Mouse (Mus musculus) heart, adult 2 months (tissue): ENCODE measurements around the gene Rpl22. TPM values are rescaled to one million over a fixed set of nuclear protein-coding genes. Genes with fewer than 3 reads are reported as not detected.

Experiments
- DNase-seq, 2 experiments: peaks; one replicate each; pipeline ENCODE4 v3.0.0; 2021
- H3K27ac ChIP-seq: fragments of 200-600 bp; 2 replicates; pipeline ENCODE4 v1.8.1; 2022
- H3K27me3 ChIP-seq: fragments of 200-500 bp; 2 replicates; pipeline ENCODE4 v1.6.1; 2012; ENCODE audit warnings: mild to moderate bottlenecking, low read length, inconsistent platforms, mixed read lengths; ENCODE audit not compliant: control insufficient read depth, insufficient read depth
- H3K36me3 ChIP-seq: fragments of 200-500 bp; 2 replicates; pipeline ENCODE4 v1.6.1; 2012; ENCODE audit warnings: low read length, inconsistent platforms; ENCODE audit not compliant: control insufficient read depth, insufficient read depth
- H3K4me1 ChIP-seq: fragments of 200-500 bp; 2 replicates; pipeline ENCODE4 v1.6.1; 2011; ENCODE audit warnings: low read length; ENCODE audit not compliant: control insufficient read depth, insufficient read depth
- H3K4me3 ChIP-seq: fragments of 200-600 bp; 2 replicates; pipeline ENCODE4 v1.8.1; 2022
- H3K79me2 ChIP-seq: fragments of 200-500 bp; replicated peaks from 2 replicates; pipeline ENCODE4 v1.6.1; 2012; ENCODE audit warnings: mild to moderate bottlenecking, inconsistent platforms, low read length, moderate library complexity, mixed read lengths; ENCODE audit not compliant: control insufficient read depth, insufficient read depth
- H3K9ac ChIP-seq: fragments of 200-500 bp; 2 replicates; pipeline ENCODE4 v1.6.1; 2012; ENCODE audit warnings: low read depth, mild to moderate bottlenecking, control low read depth, inconsistent platforms, low read length, mixed read lengths
- CTCF ChIP-seq: fragments of 200-600 bp; IDR thresholded peaks from 2 replicates; pipeline ENCODE4 v1.8.1; 2022; ENCODE audit warnings: antibody characterized with exemption, mild to moderate bottlenecking, moderate library complexity
- EP300 ChIP-seq: fragments of 200-500 bp; IDR thresholded peaks from 2 replicates; pipeline ENCODE4 v1.6.1; 2011; ENCODE audit warnings: low read depth, low read length, control low read depth; ENCODE audit not compliant: insufficient read depth
- POLR2A ChIP-seq: fragments of 200-500 bp; IDR thresholded peaks from 2 replicates; pipeline ENCODE4 v1.6.1; 2011; ENCODE audit warnings: mild to moderate bottlenecking, low read depth, low read length, control low read depth; ENCODE audit not compliant: insufficient read depth
- WGBS: fragments of 180-500 bp; shearing (Covaris S2); methylation state at CpG from one replicate; pipeline ENCODE4 v1.1.7; 2018; 5-methylcytosine and 5-hydroxymethylcytosine counted together
- intact Hi-C: fragments of 180-260 bp; cut with DNase I; formaldehyde crosslinking; loops from one replicate; pipeline ENCODE4 v1.15.1; 2025
- long read RNA-seq: library from polyadenylated mRNA; stranded (forward); transcript quantifications from one replicate; pipeline ENCODE4 v2.0.0, GENCODE M21; 2021
- polyA plus RNA-seq: library from polyadenylated mRNA; depleted of rRNA; stranded (reverse); fragments of >200 nt; gene quantifications from 2 replicates; pipeline ENCODE4 v1.2.3, GENCODE M21; 2012; rRNA removed
- total RNA-seq, 2 experiments: library from RNA; stranded (reverse); gene quantifications; 2 replicates each; pipeline ENCODE4 v1.2.3; 2021

Gene Rpl22
- total RNA-seq: 100 to 1,000 TPM; 242 to 276 TPM
- polyA plus RNA-seq: 40.9 and 76.8 TPM in 2 replicates
- long read RNA-seq, transcript Rpl22-205 (4 exons, 581 nt): major isoform, 46 of 59 reads
- long read RNA-seq, partial matches to known transcripts: 4 of 59 reads
- long read RNA-seq, other reads (novel, unspliced or antisense): 9 of 59 reads

- peak; percentile 92 to 96 for DNase-seq
- peaks cover 3% of the 10 kb centered on the region; the same call in 1 of the 2 replicates for H3K79me2 ChIP-seq
- peaks cover 2% of the 10 kb centered on the region for H3K4me1 ChIP-seq
- intact Hi-C loops: loop anchor here (5.0 kb wide), 2 partner anchors 152 to 153 kb away; partner anchors contain the start of genes Kcnab2 and Nphp4
- H3K36me3 ChIP-seq: no peaks in the 10 kb centered on the region
- peak; percentile 94 for TF ChIP-seq EP300
- peak; percentile 77 for TF ChIP-seq POLR2A
- TF ChIP-seq CTCF: peak; percentile 40
- H3K27ac ChIP-seq: peak within 1 kb of the TSS; percentile 93
- H3K4me3 ChIP-seq: peak within 1 kb of the TSS; percentile 95
- under 1% methylated on average over 70 of the region's 70 CpGs for WGBS
- no peaks in the 10 kb centered on the region for H3K27me3 ChIP-seq
- peak within 1 kb of the TSS; percentile 86 for H3K9ac ChIP-seq
Measured at GRCm38 (mm10) chr4:152325574-152326411, at the start of gene Rpl22. Gene Rpl22 (plus strand): TSS chr4:152325742.

GRCm38 (mm10) chr4:152276389-152277347, 48.9 kb upstream of the Rpl22 start:
- Histone ChIP-seq H3K27me3 (no peaks in the 10 kb centered on the region), H3K27ac (no peak overlapping the region), H3K79me2 (no peaks in the 10 kb centered on the region), H3K4me3 (no peak overlapping the region), H3K4me1 (peaks cover 15% of the 10 kb centered on the region), H3K9ac (no peak overlapping the region), H3K36me3 (no peaks in the 10 kb centered on the region)
- WGBS: 60% methylated on average over 10 of the region's 10 CpGs
- no peak for DNase-seq
- no peak for TF ChIP-seq EP300
- no peak for TF ChIP-seq POLR2A
- TF ChIP-seq CTCF: peak; percentile 74
- intact Hi-C loops: no loop called here

- peaks cover 7% of the 10 kb centered on the region for H3K4me1 ChIP-seq
- no peaks in the 10 kb centered on the region for H3K36me3 ChIP-seq
- peak; percentile 5; the same call in 1 of the 2 replicates for TF ChIP-seq CTCF
- TF ChIP-seq POLR2A: no peak
- H3K4me3 ChIP-seq: no peak overlapping the region
- 78% methylated on average over 2 of the region's 2 CpGs for WGBS
- DNase-seq: no peak
- peaks cover 6% of the 10 kb centered on the region for H3K27me3 ChIP-seq
- no peaks in the 10 kb centered on the region for H3K79me2 ChIP-seq
- no peak overlapping the region for H3K9ac ChIP-seq
- intact Hi-C loops: no loop called here
- no peak overlapping the region for H3K27ac ChIP-seq
Measured at GRCm38 (mm10) chr4:152277916-152278315, 47.6 kb upstream of the Rpl22 start.

- H3K9ac ChIP-seq: no peak overlapping the region
- intact Hi-C loops: no loop called here
- no peak for DNase-seq
- H3K36me3 ChIP-seq: no peaks in the 10 kb centered on the region
- no peak overlapping the region for H3K4me3 ChIP-seq
- H3K79me2 ChIP-seq: no peaks in the 10 kb centered on the region
- H3K4me1 ChIP-seq: no peaks in the 10 kb centered on the region
- TF ChIP-seq EP300: no peak
- no peak for TF ChIP-seq POLR2A
- no peak for TF ChIP-seq CTCF
- H3K27me3 ChIP-seq: peaks cover 6% of the 10 kb centered on the region
- H3K27ac ChIP-seq: no peak overlapping the region
- 89% methylated on average over 23 of the region's 23 CpGs for WGBS
Measured at GRCm38 (mm10) chr4:152278986-152279385, 46.6 kb upstream of the Rpl22 start.

GRCm38 (mm10) chr4:152281601-152282000, 43.9 kb upstream of the Rpl22 start:
- Histone ChIP-seq H3K27me3 (peaks cover 8% of the 10 kb centered on the region), H3K36me3 (no peaks in the 10 kb centered on the region), H3K4me3 (no peak overlapping the region), H3K9ac (no peak overlapping the region), H3K79me2 (no peaks in the 10 kb centered on the region), H3K4me1 (no peaks in the 10 kb centered on the region), H3K27ac (no peak overlapping the region)
- WGBS: 69% methylated on average over 15 of the region's 15 CpGs
- intact Hi-C loops: no loop called here
- DNase-seq: no peak
- no peak for TF ChIP-seq EP300
- no peak for TF ChIP-seq CTCF
